Mouse (Mus musculus) hindbrain, postnatal 0 days (tissue): ENCODE data around the gene Rilp. TPM values are rescaled to one million over a fixed set of nuclear protein-coding genes. Genes with fewer than 3 reads are reported as not detected.

Source experiments
- ATAC-seq: fragments of 200-750 bp; cut with Nextera tagmentation; 2 replicates; pipeline ENCODE4 v1.8.0; 2017; ENCODE audit warnings: mild to moderate bottlenecking, moderate TSS enrichment, moderate library complexity
- DNase-seq: peaks from one replicate; pipeline ENCODE4 v3.0.0-alpha.2; 2015; ENCODE audit warnings: low spot score
- H3K27ac ChIP-seq: fragments of 300-500 bp; sonication (generic); 2 replicates; pipeline ENCODE4 v1.5.1; 2014; ENCODE audit warnings: mild to moderate bottlenecking
- H3K27me3 ChIP-seq: fragments of 300-500 bp; sonication (generic); 2 replicates; pipeline ENCODE4 v1.6.1; 2014; ENCODE audit warnings: low read length, mixed read lengths; ENCODE audit not compliant: insufficient read depth
- H3K36me3 ChIP-seq: fragments of 300-500 bp; sonication (generic); 2 replicates; pipeline ENCODE4 v1.6.1; 2014; ENCODE audit warnings: low read length, mixed read lengths; ENCODE audit not compliant: insufficient read depth
- H3K4me1 ChIP-seq: fragments of 300-500 bp; sonication (generic); 2 replicates; pipeline ENCODE4 v1.6.1; 2014; ENCODE audit warnings: antibody characterized with exemption, low read length, mixed read lengths; ENCODE audit not compliant: insufficient read depth
- H3K4me2 ChIP-seq: fragments of 300-500 bp; sonication (generic); 2 replicates; pipeline ENCODE4 v1.6.1; 2014; ENCODE audit warnings: low read depth, mild to moderate bottlenecking, low read length, moderate library complexity, mixed read lengths
- H3K4me3 ChIP-seq: fragments of 300-500 bp; sonication (generic); 2 replicates; pipeline ENCODE4 v1.5.1; 2014; ENCODE audit warnings: low read length
- H3K9ac ChIP-seq: fragments of 300-500 bp; sonication (generic); replicated peaks from 2 replicates; pipeline ENCODE4 v1.6.1; 2014; ENCODE audit warnings: mild to moderate bottlenecking, low read length, moderate library complexity, mixed read lengths
- H3K9me3 ChIP-seq: fragments of 300-500 bp; sonication (generic); 2 replicates; pipeline ENCODE4 v1.6.1; 2016; ENCODE audit warnings: low read length, mixed read lengths
- CTCF ChIP-seq: IDR thresholded peaks from 2 replicates; pipeline ENCODE4 v1.5.1; 2016; ENCODE audit warnings: antibody characterized with exemption, control low read depth, low read depth
- WGBS: fragments of 180-500 bp; shearing (Covaris S2); extraction: QIAGEN DNeasy Blood & Tissue Kit; methylation state at CpG from one replicate; pipeline ENCODE4 v1.1.7; 2014; 5-methylcytosine and 5-hydroxymethylcytosine counted together
- microRNA counts: library from miRNA; unstranded; fragments of <30 nt; microRNA quantifications from one replicate; lab custom pipeline; 2015
- microRNA-seq, 2 experiments: library from miRNA; unstranded; fragments of <30 nt; microRNA quantifications; one replicate each; pipeline ENCODE4; 2016
- polyA plus RNA-seq: library from polyadenylated mRNA; unstranded; fragments of >200 nt; fragmentation: Nextera tagmentation; extraction: Ambion mirVana; gene quantifications from 2 replicates; pipeline ENCODE4 v1.2.1, GENCODE M21; 2015
- total RNA-seq: library from RNA; depleted of rRNA; stranded (reverse); fragments of >200 nt; gene quantifications from 2 replicates; pipeline ENCODE4 v1.2.3, GENCODE M21; 2014; rRNA removed

The Rilp gene
- total and polyA plus RNA-seq, 2 experiments from 2014 or later, result 3.9 to 7.6 TPM

DNA sequence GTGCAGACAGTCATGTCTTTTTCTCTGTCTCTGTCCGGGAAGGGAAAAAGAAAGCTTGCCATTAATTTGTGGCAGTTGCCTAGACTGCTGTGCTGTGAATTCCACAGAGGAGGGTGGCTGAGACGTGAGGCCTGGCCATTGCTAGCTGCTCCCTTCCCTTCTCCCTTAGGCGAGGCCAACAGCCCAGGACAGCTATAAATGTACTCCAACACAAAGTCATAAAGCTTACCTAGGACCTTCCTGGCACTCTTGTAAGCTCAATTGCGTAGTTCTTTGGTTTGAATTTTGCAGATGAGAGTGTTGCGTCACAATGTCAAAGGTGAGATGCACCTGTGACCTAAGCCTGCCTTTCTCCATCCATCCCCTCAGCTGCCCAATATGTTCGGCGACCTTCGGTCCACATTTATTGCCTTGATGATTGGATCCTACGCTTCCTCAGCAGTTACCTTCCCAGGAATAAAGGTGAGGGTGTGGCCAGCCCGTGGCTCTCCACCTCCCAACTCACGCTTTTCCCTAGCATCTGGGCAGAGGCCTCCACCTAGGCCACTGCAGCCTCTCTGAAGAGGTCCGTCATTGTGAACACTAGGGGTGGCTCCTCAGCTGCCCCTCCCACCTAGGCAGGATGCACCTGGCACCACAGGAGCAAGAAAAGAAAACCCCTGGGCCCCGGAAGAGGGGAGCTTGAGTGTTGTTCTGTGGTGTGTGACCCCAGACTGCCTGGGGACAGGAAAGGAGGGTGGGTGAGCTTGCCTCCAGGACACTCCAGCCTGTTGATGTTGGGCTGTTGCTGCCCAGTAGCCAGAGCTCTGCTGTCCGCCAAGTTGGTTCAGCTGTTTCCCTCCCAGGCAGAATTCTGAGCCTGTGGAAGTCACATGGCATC, 50.9 kb downstream of the Rilp start:
- Histone ChIP-seq H3K4me1 (no peaks in the 10 kb centered on the region), H3K9me3 (no peaks in the 10 kb centered on the region), H3K9ac (no peak overlapping the region), H3K27me3 (no peaks in the 10 kb centered on the region), H3K4me3 (no peak overlapping the region), H3K4me2 (no peak overlapping the region), H3K36me3 (peaks cover 17% of the 10 kb centered on the region; the same call in 1 of the 2 replicates), H3K27ac (no peak overlapping the region)
- no peak for TF ChIP-seq CTCF
- DNase-seq, result no peak
- WGBS, result 85% methylated on average over 14 of the region's 14 CpGs
- ATAC-seq, result no peak

DNA sequence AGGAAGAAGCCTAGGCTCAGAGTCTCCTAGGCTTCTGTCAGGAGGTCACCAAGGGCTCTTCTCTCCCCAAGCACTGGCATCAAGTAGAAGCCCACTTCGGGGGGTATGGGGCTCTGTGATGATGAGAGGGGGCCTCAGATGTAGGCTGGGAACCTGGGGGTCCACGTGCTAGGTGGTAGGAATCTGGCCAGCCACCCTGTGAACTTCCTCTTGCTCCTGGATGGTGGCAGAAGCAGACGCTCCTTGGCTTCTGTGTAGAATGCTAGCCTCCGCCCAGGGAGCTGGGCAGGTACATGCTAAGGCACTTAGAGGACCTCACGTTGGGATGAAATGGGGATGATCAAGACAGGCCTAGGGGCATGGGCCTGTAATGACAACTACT, 51.5 kb downstream of the Rilp start:
- WGBS, result 86% methylated on average over 5 of the region's 5 CpGs
- no peak for DNase-seq
- peaks cover 19% of the 10 kb centered on the region; the same call in 1 of the 2 replicates for H3K36me3 ChIP-seq
- H3K4me2 ChIP-seq, result no peak overlapping the region
- H3K9me3 ChIP-seq, result no peaks in the 10 kb centered on the region
- no peaks in the 10 kb centered on the region for H3K4me1 ChIP-seq
- no peak overlapping the region for H3K9ac ChIP-seq
- H3K27me3 ChIP-seq, result no peaks in the 10 kb centered on the region
- H3K27ac ChIP-seq, result no peak overlapping the region
- H3K4me3 ChIP-seq, result no peak overlapping the region
- no peak for ATAC-seq
- TF ChIP-seq CTCF, result no peak

MicroRNA genes within 50 kb of the gene (microRNA counts, 519-probe panel; counts per million panel counts)
- microRNA mmu-miR-22 (lab: Ali Mortazavi, UCI), result 5,652 counts per million, percentile 92 among the panel's probes with 10 or more counts

Small RNA genes lying within 50 kb of the gene (microRNA-seq; reads per million reads assigned to microRNA genes)
- gene Mir22 (12,578 to 14,562 reads per million in 2 experiments), gene Mir3971 (0 reads per million in 2 experiments)

Other genes starting within 250 kb of the Rilp start
- 66.9 and 105 TPM in 2 replicates for gene Rpa1, start 161.8 kb upstream of the Rilp start, total RNA-seq
- 51.1 and 55.5 TPM in 2 replicates for gene Rpa1, start 161.8 kb upstream of the Rilp start, polyA plus RNA-seq
- 12.7 and 14.1 TPM in 2 replicates for gene Smyd4, start 161.7 kb upstream of the Rilp start, total RNA-seq
- gene Smyd4, start 161.7 kb upstream of the Rilp start, polyA plus RNA-seq, result 17.1 and 17.7 TPM in 2 replicates
- gene Serpinf1, start 87.4 kb upstream of the Rilp start, total RNA-seq, result 56.6 and 57.6 TPM in 2 replicates
- gene Serpinf1, start 87.4 kb upstream of the Rilp start, polyA plus RNA-seq, result 41.5 and 47.1 TPM in 2 replicates
- 0.05 TPM in 1 of 2 replicates, not detected in the other for gene Serpinf2, start 70.5 kb upstream of the Rilp start, total RNA-seq
- not detected in 2 replicates for gene Serpinf2, start 70.5 kb upstream of the Rilp start, polyA plus RNA-seq
- 19.4 and 20.4 TPM in 2 replicates for gene Wdr81, start 55.4 kb upstream of the Rilp start, total RNA-seq
- 3.9 and 4.1 TPM in 2 replicates for gene Wdr81, start 55.4 kb upstream of the Rilp start, polyA plus RNA-seq
- gene Tlcd2, start 48.4 kb upstream of the Rilp start, total RNA-seq, result 1.0 and 3.4 TPM in 2 replicates
- 1.5 and 1.6 TPM in 2 replicates for gene Tlcd2, start 48.4 kb upstream of the Rilp start, polyA plus RNA-seq
- gene Prpf8, start 23.3 kb upstream of the Rilp start, total RNA-seq, result 118 and 126 TPM in 2 replicates
- gene Prpf8, start 23.3 kb upstream of the Rilp start, polyA plus RNA-seq, result 25.9 and 29.4 TPM in 2 replicates
- 3.3 and 3.7 TPM in 2 replicates for gene Scarf1, start 3.4 kb downstream of the Rilp start, total RNA-seq
- 3.5 and 3.6 TPM in 2 replicates for gene Scarf1, start 3.4 kb downstream of the Rilp start, polyA plus RNA-seq
- gene Slc43a2, start 21.6 kb downstream of the Rilp start, total RNA-seq, result 31.3 and 36.2 TPM in 2 replicates
- gene Slc43a2, start 21.6 kb downstream of the Rilp start, polyA plus RNA-seq, result 17.2 and 17.8 TPM in 2 replicates
- gene Pitpna, start 78.0 kb downstream of the Rilp start, total RNA-seq, result 90.7 and 91.4 TPM in 2 replicates
- gene Pitpna, start 78.0 kb downstream of the Rilp start, polyA plus RNA-seq, result 95.9 and 109 TPM in 2 replicates
- 52.1 and 53.2 TPM in 2 replicates for gene Inpp5k, start 120.9 kb downstream of the Rilp start, total RNA-seq
- gene Inpp5k, start 120.9 kb downstream of the Rilp start, polyA plus RNA-seq, result 38.8 and 43.9 TPM in 2 replicates
- 20.5 and 22.4 TPM in 2 replicates for gene Myo1c, start 140.4 kb downstream of the Rilp start, total RNA-seq
- gene Myo1c, start 140.4 kb downstream of the Rilp start, polyA plus RNA-seq, result 9.3 and 9.5 TPM in 2 replicates
- gene Crk, start 169.2 kb downstream of the Rilp start, total RNA-seq, result 83.3 and 111 TPM in 2 replicates
- gene Crk, start 169.2 kb downstream of the Rilp start, polyA plus RNA-seq, result 82.3 and 82.5 TPM in 2 replicates
- 181 and 188 TPM in 2 replicates for gene Ywhae, start 222.8 kb downstream of the Rilp start, total RNA-seq
- 1,457 and 1,531 TPM in 2 replicates for gene Ywhae, start 222.8 kb downstream of the Rilp start, polyA plus RNA-seq